Mouse (Mus musculus): ENCODE measurements around the gene Nhlrc2.

Gene Nhlrc2

DNA sequence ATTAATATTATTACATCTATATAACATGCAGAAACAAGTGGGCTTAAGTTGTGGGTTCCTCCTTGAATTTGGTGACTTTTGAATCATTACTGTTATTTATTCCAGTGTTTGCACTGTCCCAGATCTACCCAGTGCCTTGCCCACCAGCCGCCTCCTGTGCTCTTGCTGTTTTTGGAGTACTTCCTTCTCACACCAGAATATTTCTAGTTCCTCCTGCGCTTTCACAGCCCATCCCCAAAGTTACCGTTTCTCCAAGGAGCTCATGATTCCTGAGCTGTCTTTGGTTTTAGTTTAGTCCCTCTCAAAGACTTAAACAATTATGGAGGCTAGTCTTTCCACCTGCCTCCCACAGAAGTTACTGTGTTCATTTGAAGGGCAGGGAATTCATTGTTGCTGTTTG, 15.4 kb downstream of the Nhlrc2 start:
- no peak for DNase-seq (ENCODE audit: low spot score in 2 of 2)

DNA sequence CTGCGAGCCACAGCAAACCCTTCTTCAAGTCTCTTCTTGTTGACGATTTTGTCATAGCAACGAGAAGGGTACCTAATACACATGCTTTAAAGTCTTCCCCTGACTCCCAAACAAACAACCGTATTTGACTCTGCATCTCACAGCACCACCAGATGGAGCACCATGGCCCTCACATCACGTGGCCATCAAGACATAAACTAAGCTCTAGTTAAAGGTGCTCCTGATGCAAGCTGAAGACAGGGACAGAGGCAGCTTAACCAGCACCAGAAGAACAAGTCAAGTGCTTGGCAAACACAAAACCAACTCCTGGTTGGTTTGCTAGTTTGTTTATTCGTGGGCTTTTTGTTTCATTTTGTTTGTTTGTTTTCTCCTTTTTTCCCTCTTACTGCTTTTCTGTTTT, 17.3 kb downstream of the Nhlrc2 start:
- no peak for DNase-seq (ENCODE audit: low spot score in 2 of 2)

DNA sequence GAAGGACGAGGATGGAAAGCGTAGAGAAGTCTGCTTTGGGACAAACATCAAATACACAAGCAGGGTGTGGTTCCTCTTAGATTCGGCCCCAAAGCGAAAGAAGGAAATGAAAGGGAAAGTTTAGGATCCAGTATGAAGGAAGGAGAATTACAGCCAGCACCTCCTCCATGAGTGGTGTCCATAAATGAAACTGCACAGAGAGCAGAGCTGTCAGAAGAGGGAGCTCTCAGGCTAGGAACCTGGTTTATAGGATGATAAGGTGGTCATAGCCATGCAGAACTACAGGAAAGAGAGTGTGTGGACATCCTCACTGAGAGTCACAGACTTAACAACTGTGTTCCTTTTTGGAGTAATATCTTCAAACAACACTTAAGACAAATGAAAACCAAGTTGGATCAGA, 18.0 kb downstream of the Nhlrc2 start:
- DNase-seq (ENCODE audit: low spot score in 2 of 2): no peak

DNA sequence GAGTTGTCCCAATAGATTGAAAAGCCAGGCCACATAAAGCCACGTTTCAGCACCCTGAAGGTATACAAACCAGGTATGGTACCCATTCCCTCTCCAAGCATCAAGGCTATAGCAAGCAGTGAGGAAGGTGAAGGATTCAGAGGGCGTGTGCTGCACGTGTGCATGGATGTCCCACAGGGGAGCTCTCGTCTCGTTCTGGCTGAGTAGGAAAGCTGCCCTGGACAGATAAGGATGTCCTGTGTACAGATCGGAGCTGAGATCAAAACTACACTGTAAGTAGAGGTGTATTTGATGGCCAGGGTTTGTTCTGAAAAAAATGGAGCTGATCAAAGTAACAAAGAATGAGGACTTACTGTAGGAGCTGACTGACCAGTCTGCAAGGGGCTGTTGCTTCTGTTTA, 18.9 kb downstream of the Nhlrc2 start:
- no peak for DNase-seq (ENCODE audit: low spot score in 2 of 2)

- DNase-seq (ENCODE audit: low spot score in 2 of 2): no peak
Measured at GRCm38 (mm10) chr19:56570781-56571180, 22.7 kb downstream of the Nhlrc2 start.

DNA sequence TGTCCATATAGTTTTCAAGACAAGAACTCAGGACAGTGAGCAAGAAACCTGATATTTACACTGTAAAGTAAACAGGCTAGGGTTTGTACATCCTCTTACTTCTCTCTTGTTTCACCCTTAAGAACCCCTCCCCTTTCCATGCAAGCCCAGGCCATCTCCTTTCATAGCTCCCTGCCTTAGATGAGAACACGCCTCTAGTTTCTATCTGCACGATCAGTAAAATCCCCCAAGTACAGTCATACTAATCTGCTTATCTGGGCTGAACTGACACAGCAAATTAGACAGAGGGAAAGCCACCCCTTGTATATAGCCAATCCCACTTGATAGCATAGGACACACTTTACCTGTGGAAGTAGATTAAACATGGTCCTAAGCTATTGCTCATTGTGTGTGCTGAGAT, 23.2 kb downstream of the Nhlrc2 start:
- DNase-seq (ENCODE audit: low spot score in 2 of 2): no peak

- DNase-seq (ENCODE audit: low spot score in 2 of 2): no peak
Measured at GRCm38 (mm10) chr19:56571913-56572312, 23.9 kb downstream of the Nhlrc2 start.

GRCm38 (mm10) chr19:56573184-56573583, 25.1 kb downstream of the Nhlrc2 start:
- DNase-seq (ENCODE audit: low spot score in 2 of 2): no peak

- DNase-seq (ENCODE audit: low spot score in 2 of 2): no peak
Measured at GRCm38 (mm10) chr19:56577801-56578200, 29.7 kb downstream of the Nhlrc2 start.

- DNase-seq (ENCODE audit: low spot score in 2 of 2): peak; percentile 25 to 57
Measured at GRCm38 (mm10) chr19:56581981-56582380, 33.9 kb downstream of the Nhlrc2 start.

DNA sequence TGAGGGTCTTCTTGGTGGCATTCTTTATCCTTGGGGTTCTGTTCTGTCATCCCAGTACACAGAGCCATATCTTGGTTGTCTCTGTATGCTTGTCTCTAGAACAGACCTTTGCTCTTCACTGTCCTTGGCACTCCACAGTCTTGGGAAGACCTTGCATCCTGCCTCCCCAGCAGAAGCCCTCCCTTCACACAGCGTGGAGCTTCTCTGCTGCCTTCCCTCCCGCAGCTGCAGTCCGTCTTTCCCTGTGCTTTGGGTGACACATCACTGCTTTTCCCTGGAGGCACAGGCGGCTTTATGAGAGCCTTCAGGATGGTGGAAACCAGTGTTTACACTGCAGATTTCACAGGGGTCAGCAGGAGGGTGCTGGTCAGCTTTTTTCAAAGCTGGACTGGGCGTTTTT, 35.7 kb downstream of the Nhlrc2 start:
- no peak for DNase-seq (ENCODE audit: low spot score in 2 of 2)

DNA sequence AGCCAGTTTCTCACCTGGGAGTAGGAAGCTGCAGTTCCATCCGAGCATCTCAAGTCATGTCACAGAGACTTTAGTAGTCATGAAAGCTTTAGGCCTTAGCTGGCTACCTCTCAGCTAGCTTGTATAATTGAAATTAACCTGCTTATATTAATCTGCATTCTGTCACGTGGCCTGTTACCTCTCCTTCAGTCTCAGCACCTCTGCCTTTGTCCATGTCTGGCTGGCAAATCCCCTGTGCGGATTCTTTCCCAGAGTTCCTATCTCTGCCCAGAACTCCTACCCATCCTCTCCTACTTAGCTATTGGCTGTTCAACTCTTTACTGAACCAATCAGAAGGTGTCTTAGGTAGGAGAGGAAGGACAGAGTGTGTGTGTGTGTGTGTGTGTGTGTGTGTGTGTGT, 36.2 kb downstream of the Nhlrc2 start:
- DNase-seq (ENCODE audit: low spot score in 2 of 2): no peak

GRCm38 (mm10) chr19:56586320-56586719, 38.3 kb downstream of the Nhlrc2 start:
- DNase-seq (ENCODE audit: low spot score in 2 of 2): no peak

DNA sequence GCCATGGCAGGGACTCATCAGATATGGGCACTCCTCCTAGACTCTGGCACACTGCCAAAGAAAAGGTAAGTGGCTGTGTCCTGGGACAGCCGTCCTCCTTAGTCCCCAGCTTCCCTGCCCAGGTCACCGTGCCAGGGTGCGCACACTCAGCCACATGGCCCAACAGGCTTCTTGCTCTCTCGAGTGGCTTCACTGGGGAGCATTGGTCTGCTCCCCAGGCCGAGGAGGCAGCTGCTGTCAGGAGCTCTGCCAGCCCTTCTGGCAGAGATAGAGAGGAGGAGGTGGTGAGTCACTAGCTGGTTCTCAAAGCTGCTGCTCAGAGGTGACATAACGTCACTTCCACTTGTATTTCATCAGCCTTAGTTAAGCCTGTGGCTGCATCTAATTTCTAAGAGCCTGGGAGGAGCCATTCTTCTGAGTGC, 40.2 kb downstream of the Nhlrc2 start:
- peak in 1 of 2 experiments; percentile 10 for DNase-seq (ENCODE audit: low spot score in 2 of 2)

DNA sequence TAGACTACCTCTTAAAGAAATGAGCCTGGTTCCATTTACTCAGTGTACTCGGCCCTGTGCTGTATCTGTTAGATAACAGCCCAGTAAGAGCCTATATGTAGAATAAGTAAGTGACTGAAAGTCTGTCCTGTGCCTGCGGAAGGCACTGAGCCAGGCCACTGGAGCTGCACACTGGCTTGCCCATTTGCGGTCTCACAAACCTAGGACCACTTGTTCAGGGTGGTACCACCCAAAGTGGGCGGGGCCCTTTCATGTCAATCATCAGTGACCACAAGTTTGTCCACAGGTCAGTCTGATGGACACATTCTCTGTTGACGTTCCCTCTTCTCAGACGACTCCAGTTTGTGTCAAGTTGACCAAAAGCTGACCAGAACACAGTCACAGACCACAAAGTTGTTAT, 40.9 kb downstream of the Nhlrc2 start:
- DNase-seq (ENCODE audit: low spot score in 2 of 2): no peak

- DNase-seq (ENCODE audit: low spot score in 2 of 2): no peak
Measured at GRCm38 (mm10) chr19:56589455-56589854, 41.4 kb downstream of the Nhlrc2 start.

- DNase-seq (ENCODE audit: low spot score in 2 of 2): no peak
Measured at GRCm38 (mm10) chr19:56590250-56590649, 42.2 kb downstream of the Nhlrc2 start.

- no peak for DNase-seq (ENCODE audit: low spot score in 2 of 2)
Measured at GRCm38 (mm10) chr19:56592472-56592871, 44.4 kb downstream of the Nhlrc2 start.

DNA sequence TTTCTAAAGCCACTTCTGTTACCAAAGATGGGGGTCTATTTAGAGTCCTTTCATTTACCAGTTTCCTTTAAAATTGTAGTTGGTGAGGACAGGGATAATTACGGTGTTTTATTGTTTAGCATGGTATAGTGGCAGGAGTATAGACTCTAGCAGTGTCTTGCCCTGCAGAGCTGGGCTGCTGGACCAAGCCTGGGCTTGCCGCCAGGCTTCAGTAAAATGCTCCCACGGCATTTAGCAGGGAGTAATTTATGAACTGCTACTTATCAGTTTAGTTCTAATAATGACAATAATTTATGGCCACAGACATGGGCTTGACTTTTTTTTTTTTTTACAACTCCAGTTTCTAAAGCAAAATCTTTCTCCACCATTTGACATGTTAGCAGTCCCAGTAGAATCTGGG, 51.9 kb downstream of the Nhlrc2 start:
- no peak for DNase-seq (ENCODE audit: low spot score in 2 of 2)

DNA sequence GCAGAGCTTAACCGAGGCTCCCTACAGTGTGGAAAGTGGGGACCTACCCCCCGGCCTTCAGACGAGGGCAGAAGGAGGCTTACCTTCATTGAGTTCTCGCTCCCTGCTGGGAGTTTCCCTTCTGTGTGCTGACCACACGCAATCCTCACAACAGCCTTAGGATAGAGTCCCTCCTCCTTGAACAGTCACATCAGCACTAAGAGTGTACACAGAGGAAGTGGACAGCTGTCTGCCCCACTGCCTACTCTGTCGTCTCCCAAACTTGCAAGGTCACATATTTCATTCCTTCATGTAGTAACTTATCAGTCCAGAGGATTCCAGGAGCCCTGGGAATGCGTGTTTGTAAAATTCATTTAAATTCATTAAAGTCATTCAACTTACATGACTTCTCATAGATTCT, 52.7 kb downstream of the Nhlrc2 start:
- DNase-seq (ENCODE audit: low spot score in 2 of 2): no peak

DNA sequence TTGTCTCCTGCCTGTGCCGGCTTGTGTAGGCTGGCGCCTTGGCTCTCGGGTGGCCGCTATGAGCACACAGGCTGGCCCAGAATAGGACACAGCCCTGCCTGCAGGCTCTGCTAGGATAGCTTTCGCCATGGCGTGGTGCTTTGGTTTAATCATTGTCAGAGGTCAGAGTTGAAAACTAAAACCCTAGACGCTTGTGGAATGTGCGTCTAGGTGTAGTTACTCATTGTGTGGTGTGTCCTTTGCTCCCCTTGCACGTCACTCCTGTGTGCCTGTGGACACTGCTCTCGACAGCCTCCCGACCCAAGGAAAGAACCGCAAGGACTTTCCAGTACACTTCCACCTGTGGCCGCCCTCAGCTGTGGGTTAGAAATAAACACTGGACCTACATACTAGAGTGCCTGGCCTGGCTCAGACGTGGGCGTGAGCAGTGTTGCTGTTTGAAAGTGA, 53.9 kb downstream of the Nhlrc2 start:
- DNase-seq (ENCODE audit: low spot score in 2 of 2): no peak

DNA sequence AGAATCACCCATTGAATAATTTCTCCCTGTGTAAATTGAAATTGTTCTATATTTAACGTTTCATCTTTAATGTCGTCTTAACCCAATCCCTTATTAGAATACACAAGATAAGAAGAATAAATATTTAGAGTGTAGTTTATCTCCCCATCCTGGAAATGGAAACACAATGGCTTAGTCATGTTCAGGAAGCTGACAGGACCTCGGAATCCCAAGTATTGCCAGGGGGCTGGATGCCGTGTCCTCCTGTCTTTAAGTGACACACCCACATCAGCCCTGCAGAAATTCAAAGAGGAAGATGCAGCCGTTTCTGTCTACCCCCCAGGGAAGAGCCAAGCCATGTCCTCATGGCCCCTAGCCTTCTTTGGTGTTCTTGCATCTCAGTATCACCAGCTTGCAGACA, 60.9 kb downstream of the Nhlrc2 start:
- no peak for DNase-seq (ENCODE audit: low spot score in 2 of 2)

- DNase-seq (ENCODE audit: low spot score in 2 of 2): no peak
Measured at GRCm38 (mm10) chr19:56614131-56614530, 66.1 kb downstream of the Nhlrc2 start.

DNA sequence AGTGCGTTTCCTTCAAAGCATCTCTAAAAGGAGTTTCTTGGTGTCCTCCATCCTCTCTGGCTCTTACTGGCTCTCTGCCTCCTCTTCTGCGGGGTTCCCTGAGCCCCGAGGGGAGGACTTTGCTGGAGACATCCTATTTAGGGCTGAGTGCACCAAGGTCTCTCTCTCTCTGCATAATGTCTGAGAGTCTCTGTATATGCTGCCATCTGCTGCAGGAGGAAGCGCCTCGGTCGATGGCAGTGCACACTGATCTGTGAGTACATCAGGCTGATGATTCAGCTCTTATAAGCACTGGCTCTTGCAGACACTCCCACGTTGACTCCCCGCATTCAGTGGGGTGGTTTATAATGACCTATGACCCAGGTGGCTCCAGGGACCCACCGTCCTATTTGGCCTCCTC, 70.8 kb downstream of the Nhlrc2 start:
- DNase-seq (ENCODE audit: low spot score in 2 of 2): no peak

GRCm38 (mm10) chr19:56619546-56619945, 71.5 kb downstream of the Nhlrc2 start:
- no peak for DNase-seq (ENCODE audit: low spot score in 2 of 2)
